Mouse (Mus musculus): ENCODE results near the gene Psg26. TPM values are rescaled to one million over a fixed set of nuclear protein-coding genes. Genes with fewer than 3 reads are reported as not detected.
"Not testable (repeated sequence)": the region's sequence is repeated elsewhere in the genome, so short reads cannot be mapped to it uniquely, and the experiment has no call there.

Psg26 gene
- not detected in 2 replicates for polyA plus RNA-seq (2016; fragmentation: Nextera tagmentation; extraction: Ambion mirVana)

DNA sequence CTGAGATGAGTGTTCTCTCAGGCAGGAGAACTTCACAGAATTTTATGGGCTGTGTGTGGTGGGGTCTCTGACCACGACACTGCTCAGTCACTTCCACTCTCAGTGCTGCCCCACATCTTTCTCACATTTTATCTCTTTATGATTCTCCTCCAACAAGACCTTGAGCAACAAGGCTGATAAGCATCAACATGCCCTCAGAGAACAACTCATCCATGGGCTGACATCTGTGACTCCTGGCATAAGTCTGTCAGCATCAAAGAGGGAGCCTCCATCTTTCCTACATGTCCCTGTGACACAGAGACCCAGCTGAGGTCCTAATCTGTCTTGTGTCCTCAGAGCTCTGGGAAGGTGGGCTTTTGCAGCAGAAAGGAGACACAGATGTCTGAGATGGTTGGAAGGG, at the start of gene Psg26:
Psg26 (minus strand) TSS at position 101 of the 400 bp plus-strand sequence.
- H3K4me2 ChIP-seq (replicated peaks), result no peak within 1 kb of the TSS
- no peaks in the 10 kb centered on the region for H3K4me1 ChIP-seq
- no peak within 1 kb of the TSS for H3K9ac ChIP-seq
- H3K9me3 ChIP-seq (replicated peaks), result peaks cover 32% of the 10 kb centered on the region
- no peaks in the 10 kb centered on the region for H3K27me3 ChIP-seq
- H3K36me3 ChIP-seq, result no peaks in the 10 kb centered on the region
- no peak for ATAC-seq (ENCODE audit: low FRiP score)
- no peak within 1 kb of the TSS for H3K27ac ChIP-seq
- no peak within 1 kb of the TSS for H3K4me3 ChIP-seq
- WGBS, result 70% methylated on average over 1 of the region's 1 CpGs

GRCm38 (mm10) chr7:18533420-18533819, 49.4 kb upstream of the Psg26 start:
- H3K4me3 ChIP-seq, result no peak overlapping the region
- no peaks in the 10 kb centered on the region for H3K36me3 ChIP-seq
- WGBS, result 55% methylated on average over 3 of the region's 3 CpGs
- H3K27ac ChIP-seq, result no peak overlapping the region
- peaks cover 5% of the 10 kb centered on the region for H3K9me3 ChIP-seq (replicated peaks)
- H3K9ac ChIP-seq, result no peak overlapping the region
- no peaks in the 10 kb centered on the region for H3K27me3 ChIP-seq
- H3K4me1 ChIP-seq, result no peaks in the 10 kb centered on the region
- ATAC-seq (ENCODE audit: low FRiP score), result no peak
- H3K4me2 ChIP-seq (replicated peaks), result no peak overlapping the region

GRCm38 (mm10) chr7:18532169-18532568, 48.2 kb upstream of the Psg26 start, which contains the start of gene Psg25:
Psg25 (minus strand) TSS chr7:18532269.
- no peak within 1 kb of the TSS for H3K27ac ChIP-seq
- H3K36me3 ChIP-seq, result no peaks in the 10 kb centered on the region
- no peak within 1 kb of the TSS; the same call in 1 of the 2 replicates for H3K9ac ChIP-seq
- no peak within 1 kb of the TSS for H3K4me2 ChIP-seq (replicated peaks)
- WGBS, result 89% methylated on average over 1 of the region's 1 CpGs
- no peaks in the 10 kb centered on the region for H3K27me3 ChIP-seq
- no peak within 1 kb of the TSS for H3K4me3 ChIP-seq
- H3K4me1 ChIP-seq, result no peaks in the 10 kb centered on the region
- no peak for ATAC-seq (ENCODE audit: low FRiP score)
- peaks cover 5% of the 10 kb centered on the region for H3K9me3 ChIP-seq (replicated peaks)

GRCm38 (mm10) chr7:18524668-18525067, 40.7 kb upstream of the Psg26 start:
- Histone ChIP-seq H3K4me3 (no peak overlapping the region), H3K9me3 (replicated peaks) (no peaks in the 10 kb centered on the region; the same call in 1 of the 2 replicates), H3K4me2 (replicated peaks) (no peak overlapping the region), H3K9ac (no peak overlapping the region), H3K4me1 (no peaks in the 10 kb centered on the region), H3K36me3 (no peaks in the 10 kb centered on the region), H3K27ac (no peak overlapping the region), H3K27me3 (no peaks in the 10 kb centered on the region)
- ATAC-seq (ENCODE audit: low FRiP score), result no peak
- WGBS, result 94% methylated on average over 8 of the region's 8 CpGs

- not testable (repeated sequence) for H3K9me3 ChIP-seq (replicated peaks); H3K4me2 ChIP-seq (replicated peaks); H3K9ac ChIP-seq; H3K36me3 ChIP-seq; H3K4me3 ChIP-seq; H3K27me3 ChIP-seq; ATAC-seq (ENCODE audit: low FRiP score); H3K4me1 ChIP-seq; H3K27ac ChIP-seq
Measured at GRCm38 (mm10) chr7:18512848-18513247, 28.9 kb upstream of the Psg26 start.

GRCm38 (mm10) chr7:18512417-18512816, 28.4 kb upstream of the Psg26 start:
- ATAC-seq (ENCODE audit: low FRiP score); H3K9ac ChIP-seq; H3K4me3 ChIP-seq; H3K36me3 ChIP-seq; H3K9me3 ChIP-seq (replicated peaks); H3K4me2 ChIP-seq (replicated peaks); H3K4me1 ChIP-seq; H3K27ac ChIP-seq; H3K27me3 ChIP-seq: not testable (repeated sequence)
- WGBS, result 52% methylated on average over 2 of the region's 2 CpGs

- WGBS, result 9% methylated on average over 9 of the region's 9 CpGs
- no peaks in the 10 kb centered on the region for H3K36me3 ChIP-seq
- no peak for ATAC-seq (ENCODE audit: low FRiP score)
Measured at GRCm38 (mm10) chr7:18511479-18511878, 27.5 kb upstream of the Psg26 start.

DNA sequence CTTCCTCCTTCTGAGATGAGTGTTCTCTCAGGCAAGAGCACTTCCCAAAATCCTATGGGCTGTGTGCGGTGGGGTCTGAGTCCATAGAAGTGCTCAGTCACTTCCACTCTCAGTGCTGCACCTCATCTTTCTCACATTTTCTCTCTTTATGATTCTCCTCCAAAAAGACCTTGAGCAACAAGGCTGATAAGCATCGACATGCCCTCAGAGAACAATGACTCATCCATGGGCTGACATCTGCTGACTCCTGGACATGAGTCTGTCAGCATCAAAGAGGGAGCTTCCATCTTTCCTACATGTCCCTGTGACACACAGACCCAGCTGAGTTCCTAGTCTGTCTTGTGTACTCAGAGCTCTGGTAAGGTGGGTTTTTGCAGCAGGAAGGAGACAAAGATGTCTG, 52.0 kb downstream of the Psg26 start, which contains the start of gene Psg28:
Psg28 (minus strand) TSS at position 101 of the 400 bp plus-strand sequence.
- not testable (repeated sequence) for H3K27me3 ChIP-seq; H3K4me3 ChIP-seq; ATAC-seq (ENCODE audit: low FRiP score); H3K36me3 ChIP-seq; H3K4me1 ChIP-seq; H3K9ac ChIP-seq; H3K27ac ChIP-seq; H3K4me2 ChIP-seq (replicated peaks)
- 82% methylated on average over 2 of the region's 2 CpGs for WGBS
- peaks cover 25% of the 10 kb centered on the region for H3K9me3 ChIP-seq (replicated peaks)

More at GRCm38 (mm10) chr7:18511479-18511878, 27.5 kb upstream of the Psg26 start:
- no peak overlapping the region for H3K4me3 ChIP-seq
- H3K27me3 ChIP-seq, result no peaks in the 10 kb centered on the region
- H3K9ac ChIP-seq, result no peak overlapping the region
- no peak overlapping the region for H3K4me2 ChIP-seq (replicated peaks)
- H3K4me1 ChIP-seq, result no peaks in the 10 kb centered on the region
- H3K27ac ChIP-seq, result no peak overlapping the region
- H3K9me3 ChIP-seq (replicated peaks), result no peaks in the 10 kb centered on the region; the same call in 1 of the 2 replicates

Other genes starting within 250 kb of the Psg26 start
- gene Mill1, start 238.8 kb downstream of the Psg26 start, polyA plus RNA-seq (2016; fragmentation: Nextera tagmentation; extraction: Ambion mirVana), result not detected in 2 replicates
- gene Psg18, start 129.2 kb downstream of the Psg26 start, polyA plus RNA-seq (2016; fragmentation: Nextera tagmentation; extraction: Ambion mirVana), result not detected in 2 replicates
- gene Psg28, start 52.1 kb downstream of the Psg26 start, polyA plus RNA-seq (2016; fragmentation: Nextera tagmentation; extraction: Ambion mirVana), result not detected in 2 replicates
- gene Psg25, start 48.1 kb upstream of the Psg26 start, polyA plus RNA-seq (2016; fragmentation: Nextera tagmentation; extraction: Ambion mirVana), result not detected in 2 replicates
- gene Psg27, start 83.1 kb upstream of the Psg26 start, polyA plus RNA-seq (2016; fragmentation: Nextera tagmentation; extraction: Ambion mirVana), result not detected in 2 replicates
- gene Psg23, start 132.3 kb upstream of the Psg26 start, polyA plus RNA-seq (2016; fragmentation: Nextera tagmentation; extraction: Ambion mirVana), result not detected in 2 replicates
- gene Psg21, start 172.5 kb upstream of the Psg26 start, polyA plus RNA-seq (2016; fragmentation: Nextera tagmentation; extraction: Ambion mirVana), result not detected in 2 replicates
- gene Psg20, start 202.0 kb upstream of the Psg26 start, polyA plus RNA-seq (2016; fragmentation: Nextera tagmentation; extraction: Ambion mirVana), result not detected in 2 replicates
- gene Psg22, start 233.9 kb upstream of the Psg26 start, polyA plus RNA-seq (2016; fragmentation: Nextera tagmentation; extraction: Ambion mirVana), result not detected in 2 replicates